Mouse (Mus musculus) liver, embryonic 13.5 days (tissue): ENCODE measurements at regions not wholly inside any gene's neighbourhood (a gene's known extent, or its start where the extent isn't known, plus 50 kb on each side); places are given as distances from the start of the nearest gene placed in this dataset.

Experiments used
- ATAC-seq: fragments of 200-750 bp; cut with Nextera tagmentation; 2 replicates; pipeline ENCODE4 v1.8.0; 2017; ENCODE audit warnings: low read depth, mild to moderate bottlenecking, moderate number of reproducible peaks, moderate library complexity
- DNase-seq: peaks from one replicate; pipeline ENCODE4 v3.0.0; 2022
- H3K27ac ChIP-seq: fragments of 300-500 bp; sonication (generic); 2 replicates; pipeline ENCODE4 v1.5.1; 2015; ENCODE audit warnings: moderate library complexity, mild to moderate bottlenecking, inconsistent platforms
- H3K27me3 ChIP-seq: fragments of 300-500 bp; sonication (generic); 2 replicates; pipeline ENCODE4 v1.6.1; 2015; ENCODE audit warnings: mild to moderate bottlenecking, inconsistent platforms
- H3K36me3 ChIP-seq: fragments of 300-500 bp; sonication (generic); 2 replicates; pipeline ENCODE4 v1.6.1; 2015; ENCODE audit warnings: mild to moderate bottlenecking, inconsistent platforms
- H3K4me1 ChIP-seq: fragments of 300-500 bp; sonication (generic); replicated peaks from 2 replicates; pipeline ENCODE4 v1.6.1; 2015; ENCODE audit warnings: inconsistent platforms
- H3K4me2 ChIP-seq: fragments of 300-500 bp; sonication (generic); 2 replicates; pipeline ENCODE4 v1.6.1; 2015; ENCODE audit warnings: inconsistent platforms, mild to moderate bottlenecking, moderate library complexity
- H3K4me3 ChIP-seq: fragments of 300-500 bp; sonication (generic); replicated peaks from 2 replicates; pipeline ENCODE4 v1.5.1; 2015; ENCODE audit warnings: mild to moderate bottlenecking, inconsistent platforms
- H3K9ac ChIP-seq: fragments of 300-500 bp; sonication (generic); 2 replicates; pipeline ENCODE4 v1.6.1; 2015; ENCODE audit warnings: mild to moderate bottlenecking, inconsistent platforms
- H3K9me3 ChIP-seq: fragments of 300-500 bp; sonication (generic); replicated peaks from 2 replicates; pipeline ENCODE4 v1.6.1; 2016; ENCODE audit warnings: inconsistent platforms
- WGBS: fragments of 180-500 bp; shearing (Covaris S2); methylation state at CpG from one replicate; pipeline ENCODE4 v1.1.7; 2015; ENCODE audit not compliant: insufficient replicate concordance; 5-methylcytosine and 5-hydroxymethylcytosine counted together

DNA sequence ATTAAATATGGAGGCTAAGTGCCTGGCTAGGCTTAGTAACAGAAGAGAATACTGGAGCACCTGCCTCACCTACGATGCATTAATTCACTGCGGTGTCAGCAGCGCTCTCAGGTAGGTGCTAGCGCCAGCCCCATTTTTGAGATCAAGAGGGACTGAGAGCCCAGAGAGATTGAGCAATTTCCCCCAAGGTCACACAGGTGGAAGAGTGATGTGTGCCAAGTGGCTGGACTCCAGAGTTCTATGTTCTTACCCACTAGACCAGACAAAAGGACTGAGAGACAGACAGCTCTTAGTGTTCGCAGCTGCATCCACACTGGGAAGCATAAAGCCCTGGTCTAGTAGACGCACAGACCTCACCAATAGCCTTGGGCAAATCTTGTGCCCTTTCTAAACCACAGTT is 261.1 kb downstream of the Bcor start:
- Histone ChIP-seq H3K4me2 (no peak overlapping the region), H3K9ac (no peak overlapping the region), H3K36me3 (no peaks in the 10 kb centered on the region), H3K27ac (no peak overlapping the region), H3K4me1 (peaks cover 3% of the 10 kb centered on the region), H3K4me3 (no peak overlapping the region), H3K9me3 (no peaks in the 10 kb centered on the region), H3K27me3 (no peaks in the 10 kb centered on the region)
- DNase-seq (no peak), ATAC-seq (no peak)
- WGBS, result 78% methylated on average over 6 of the region's 6 CpGs

DNA sequence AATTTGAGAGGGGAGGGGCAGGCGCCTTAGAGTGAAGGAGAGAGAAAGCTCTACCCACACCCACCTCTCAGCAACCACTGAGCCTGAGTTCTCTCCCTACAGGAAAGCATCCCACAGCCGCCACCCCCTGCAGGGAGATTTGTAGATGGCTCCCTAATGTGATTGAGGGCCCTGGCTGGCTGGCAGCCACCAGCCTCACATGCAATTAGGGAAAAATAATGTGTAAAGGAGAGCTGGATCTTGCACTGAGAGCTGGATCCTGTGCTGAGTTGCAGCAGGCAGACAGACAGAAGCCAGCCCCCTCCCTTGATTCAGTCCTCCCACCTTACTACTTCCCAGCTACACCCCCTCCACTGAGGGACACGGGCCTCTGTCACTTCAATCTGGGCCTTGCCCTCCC is 260.2 kb downstream of the Bcor start:
- DNase-seq (no peak), ATAC-seq (no peak)
- Histone ChIP-seq H3K4me1 (no peaks in the 10 kb centered on the region), H3K4me2 (no peak overlapping the region), H3K27ac (no peak overlapping the region), H3K4me3 (no peak overlapping the region), H3K27me3 (no peaks in the 10 kb centered on the region), H3K9me3 (no peaks in the 10 kb centered on the region), H3K9ac (no peak overlapping the region), H3K36me3 (no peaks in the 10 kb centered on the region)
- WGBS, result 45% methylated on average over 3 of the region's 3 CpGs

DNA sequence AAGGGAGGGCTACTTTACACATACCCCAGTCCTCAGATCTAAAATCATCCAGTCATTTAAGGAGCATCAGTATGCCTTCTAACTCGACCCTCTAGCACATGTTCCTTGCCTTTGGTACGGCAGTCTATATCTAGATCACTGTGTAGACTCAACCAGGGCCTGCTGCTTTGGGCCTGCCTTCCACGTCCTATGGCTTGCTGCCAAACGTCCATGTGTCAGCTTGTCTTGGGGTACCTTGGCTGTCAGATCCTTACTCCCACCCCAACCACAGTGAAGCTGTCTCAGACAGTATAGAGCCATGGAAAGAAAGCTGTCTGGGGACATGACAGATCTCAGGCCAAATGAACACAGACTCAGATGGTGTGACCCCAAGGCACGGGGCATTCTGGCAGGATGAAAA is 258.4 kb downstream of the Bcor start:
- Histone ChIP-seq H3K36me3 (no peaks in the 10 kb centered on the region), H3K4me2 (no peak overlapping the region), H3K9ac (no peak overlapping the region), H3K27ac (no peak overlapping the region), H3K9me3 (no peaks in the 10 kb centered on the region), H3K4me3 (no peak overlapping the region), H3K27me3 (no peaks in the 10 kb centered on the region), H3K4me1 (no peaks in the 10 kb centered on the region)
- DNase-seq, result no peak
- ATAC-seq, result no peak
- WGBS, result 59% methylated on average over 5 of the region's 5 CpGs

- no peak overlapping the region for H3K9ac ChIP-seq
- H3K4me3 ChIP-seq, result no peak overlapping the region
- DNase-seq (no peak), ATAC-seq (no peak)
- WGBS, result 68% methylated on average over 4 of the region's 4 CpGs
- no peak overlapping the region for H3K27ac ChIP-seq
- H3K36me3 ChIP-seq, result no peaks in the 10 kb centered on the region
- no peaks in the 10 kb centered on the region for H3K4me1 ChIP-seq
- no peak overlapping the region for H3K4me2 ChIP-seq
- no peaks in the 10 kb centered on the region for H3K9me3 ChIP-seq
- H3K27me3 ChIP-seq, result no peaks in the 10 kb centered on the region
Observed at GRCm38 (mm10) chrX:11903116-11903700, 256.9 kb downstream of the Bcor start.

DNA sequence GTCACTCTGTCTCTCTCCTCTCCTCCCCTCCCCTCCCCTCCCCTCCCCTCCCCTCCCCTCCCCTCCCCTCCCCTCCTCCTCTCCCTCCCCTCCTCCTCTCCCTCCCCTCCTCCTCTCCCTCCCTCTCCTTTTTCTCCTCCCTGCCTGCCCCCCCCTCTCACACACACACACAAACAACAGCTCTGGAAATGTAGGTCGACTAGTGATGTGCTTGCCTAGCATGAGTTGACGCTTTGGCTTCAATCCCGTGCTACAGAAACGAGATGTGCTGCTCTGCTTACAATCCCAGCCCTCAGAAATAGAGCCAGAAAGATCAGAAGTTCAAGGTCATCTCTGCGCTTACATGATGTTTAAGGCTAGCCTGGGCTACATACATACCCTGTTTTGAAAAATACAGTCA is 254.9 kb downstream of the Bcor start:
- 49% methylated on average over 5 of the region's 5 CpGs for WGBS
- Histone ChIP-seq H3K36me3 (no peaks in the 10 kb centered on the region), H3K4me1 (no peaks in the 10 kb centered on the region), H3K27ac (no peak overlapping the region), H3K4me3 (no peak overlapping the region), H3K9me3 (no peaks in the 10 kb centered on the region), H3K4me2 (no peak overlapping the region), H3K27me3 (no peaks in the 10 kb centered on the region), H3K9ac (no peak overlapping the region)
- ATAC-seq (no peak), DNase-seq (no peak)

- Histone ChIP-seq H3K9ac (no peak overlapping the region), H3K4me2 (no peak overlapping the region), H3K9me3 (no peaks in the 10 kb centered on the region), H3K4me1 (no peaks in the 10 kb centered on the region), H3K36me3 (no peaks in the 10 kb centered on the region), H3K27ac (no peak overlapping the region), H3K4me3 (no peak overlapping the region), H3K27me3 (no peaks in the 10 kb centered on the region)
- no peak for DNase-seq
- no peak for ATAC-seq
- WGBS, result 47% methylated on average over 6 of the region's 6 CpGs
Observed at GRCm38 (mm10) chrX:11907167-11907566, 253.0 kb downstream of the Bcor start.

GRCm38 (mm10) chrX:11915984-11916383 is 244.2 kb downstream of the Bcor start:
- 67% methylated on average over 10 of the region's 10 CpGs for WGBS
- peaks cover 8% of the 10 kb centered on the region for H3K4me1 ChIP-seq
- no peak overlapping the region for H3K4me2 ChIP-seq
- H3K36me3 ChIP-seq, result no peaks in the 10 kb centered on the region
- no peak overlapping the region for H3K9ac ChIP-seq
- H3K4me3 ChIP-seq, result no peak overlapping the region
- H3K9me3 ChIP-seq, result no peaks in the 10 kb centered on the region
- H3K27me3 ChIP-seq, result no peaks in the 10 kb centered on the region
- ATAC-seq, result no peak
- no peak for DNase-seq
- no peak overlapping the region for H3K27ac ChIP-seq

GRCm38 (mm10) chrX:11920231-11920630 is 239.9 kb downstream of the Bcor start:
- H3K9me3 ChIP-seq, result no peaks in the 10 kb centered on the region
- peaks cover 8% of the 10 kb centered on the region for H3K4me1 ChIP-seq
- no peak overlapping the region for H3K27ac ChIP-seq
- DNase-seq, result no peak
- H3K9ac ChIP-seq, result no peak overlapping the region
- ATAC-seq, result no peak
- H3K4me3 ChIP-seq, result no peak overlapping the region
- no peaks in the 10 kb centered on the region for H3K27me3 ChIP-seq
- no peaks in the 10 kb centered on the region for H3K36me3 ChIP-seq
- H3K4me2 ChIP-seq, result no peak overlapping the region
- 76% methylated on average over 2 of the region's 2 CpGs for WGBS

DNA sequence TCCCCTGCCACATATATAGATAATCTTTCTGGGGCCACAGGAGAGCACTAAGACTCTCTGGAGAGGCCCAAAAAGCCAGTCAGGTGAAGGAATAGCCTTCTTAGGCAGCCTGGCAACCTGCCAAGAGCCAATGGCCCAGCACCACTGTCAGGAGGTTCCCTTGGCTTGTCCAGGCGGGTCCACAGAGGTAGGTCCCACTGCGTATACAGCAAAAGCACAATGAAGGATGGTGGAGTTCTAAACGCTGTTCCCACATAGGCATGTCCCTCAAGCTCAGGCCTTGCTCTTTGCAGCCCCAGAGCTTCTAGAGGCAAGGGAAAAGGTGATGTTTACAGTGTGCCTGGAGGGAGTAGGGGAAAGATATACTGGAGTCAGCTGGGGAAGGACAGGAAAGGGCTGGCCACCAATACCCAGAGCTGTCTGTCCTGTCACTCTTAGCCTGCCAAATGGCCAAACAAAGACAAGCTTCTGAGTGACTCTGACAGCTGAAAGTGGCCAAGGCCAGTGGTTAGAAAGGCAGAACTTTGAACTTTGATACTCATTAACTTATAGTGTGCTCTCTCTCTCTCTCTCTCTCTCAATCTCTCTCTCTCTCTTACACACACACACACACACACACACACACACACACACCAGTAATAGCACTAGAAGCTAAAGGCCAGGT is 235.4 kb downstream of the Bcor start:
- Histone ChIP-seq H3K4me3 (no peak overlapping the region), H3K27ac (no peak overlapping the region)
- ATAC-seq, result peak; percentile 54; the same call in 1 of the 2 replicates

GRCm38 (mm10) chrX:11926868-11927535 is 233.2 kb downstream of the Bcor start:
- no peaks in the 10 kb centered on the region for H3K36me3 ChIP-seq
- H3K4me3 ChIP-seq, result no peak overlapping the region
- H3K27ac ChIP-seq, result no peak overlapping the region
- H3K9ac ChIP-seq, result no peak overlapping the region
- H3K9me3 ChIP-seq, result no peaks in the 10 kb centered on the region
- no peak for DNase-seq
- ATAC-seq, result no peak
- no peaks in the 10 kb centered on the region for H3K4me1 ChIP-seq
- 55% methylated on average over 10 of the region's 10 CpGs for WGBS
- H3K4me2 ChIP-seq, result no peak overlapping the region
- H3K27me3 ChIP-seq, result no peaks in the 10 kb centered on the region

More for the DNA sequence above, 235.4 kb downstream of the Bcor start:
- no peaks in the 10 kb centered on the region for H3K36me3 ChIP-seq
- 65% methylated on average over 3 of the region's 3 CpGs for WGBS
- DNase-seq, result no peak
- H3K27me3 ChIP-seq, result no peaks in the 10 kb centered on the region
- no peaks in the 10 kb centered on the region for H3K4me1 ChIP-seq
- no peak overlapping the region for H3K4me2 ChIP-seq
- H3K9me3 ChIP-seq, result no peaks in the 10 kb centered on the region
- H3K9ac ChIP-seq, result no peak overlapping the region

- no peak for ATAC-seq
- Histone ChIP-seq H3K9me3 (no peaks in the 10 kb centered on the region), H3K9ac (no peak overlapping the region), H3K4me2 (no peak overlapping the region), H3K4me1 (no peaks in the 10 kb centered on the region), H3K36me3 (no peaks in the 10 kb centered on the region), H3K27ac (no peak overlapping the region), H3K4me3 (no peak overlapping the region), H3K27me3 (no peaks in the 10 kb centered on the region)
- DNase-seq, result no peak
- WGBS, result 56% methylated on average over 6 of the region's 6 CpGs
Observed at GRCm38 (mm10) chrX:11929448-11929847, 230.7 kb downstream of the Bcor start.

- H3K27me3 ChIP-seq, result no peaks in the 10 kb centered on the region
- no peak overlapping the region for H3K9ac ChIP-seq
- no peak overlapping the region for H3K27ac ChIP-seq
- H3K4me1 ChIP-seq, result no peaks in the 10 kb centered on the region
- 49% methylated on average over 9 of the region's 9 CpGs for WGBS
- H3K9me3 ChIP-seq, result no peaks in the 10 kb centered on the region
- no peak for DNase-seq
- H3K4me2 ChIP-seq, result no peak overlapping the region
- no peak for ATAC-seq
- no peak overlapping the region for H3K4me3 ChIP-seq
- H3K36me3 ChIP-seq, result no peaks in the 10 kb centered on the region
Observed at GRCm38 (mm10) chrX:11931432-11931831, 228.7 kb downstream of the Bcor start.
